Mouse (Mus musculus): ENCODE measurements around the gene Il27ra.

- TF ChIP-seq CTCF (IDR thresholded peaks at IDR 0.05; ENCODE audit: insufficient read depth, low read depth, low read length) (no peak), POLR2A (IDR thresholded peaks at IDR 0.05; ENCODE audit: insufficient read depth, low read depth, low read length) (no peak)
Measured at GRCm38 (mm10) chr8:84070667-84071066, 28.3 kb upstream of the Il27ra start.
